Mouse (Mus musculus) midbrain, embryonic 11.5 days (tissue): ENCODE results near the gene Zbtb20. TPM values are rescaled to one million over a fixed set of nuclear protein-coding genes. Genes with fewer than 3 reads are reported as not detected.
A peak's percentile ranks its signal among the peaks of the same experiment; 100 is the strongest.
"Not testable (repeated sequence)": the region's sequence is repeated elsewhere in the genome, so short reads cannot be mapped to it uniquely, and the experiment has no call there.

Experiments
- ATAC-seq: fragments of 200-750 bp; cut with Nextera tagmentation; 2 replicates; pipeline ENCODE4 v1.8.0; 2017; ENCODE audit warnings: moderate TSS enrichment, moderate library complexity; ENCODE audit not compliant: low FRiP score
- DNase-seq: peaks from one replicate; pipeline ENCODE4 v3.0.0; 2015; ENCODE audit warnings: low spot score; ENCODE audit errors: missing footprints
- H3K27ac ChIP-seq: fragments of 300-500 bp; sonication (generic); 2 replicates; pipeline ENCODE4 v1.5.1; 2014; ENCODE audit warnings: low read depth, low read length
- H3K27me3 ChIP-seq: fragments of 300-500 bp; sonication (generic); 2 replicates; pipeline ENCODE4 v1.6.1; 2014; ENCODE audit warnings: mild to moderate bottlenecking, low read length, moderate library complexity, mixed read lengths; ENCODE audit not compliant: control insufficient read depth, insufficient read depth
- H3K36me3 ChIP-seq: fragments of 300-500 bp; sonication (generic); 2 replicates; pipeline ENCODE4 v1.6.1; 2014; ENCODE audit warnings: mild to moderate bottlenecking, low read length, moderate library complexity, mixed read lengths; ENCODE audit not compliant: control insufficient read depth, insufficient read depth
- H3K4me1 ChIP-seq: fragments of 300-500 bp; sonication (generic); 2 replicates; pipeline ENCODE4 v1.6.1; 2014; ENCODE audit warnings: low read length; ENCODE audit not compliant: control insufficient read depth, insufficient read depth
- H3K4me2 ChIP-seq: fragments of 300-500 bp; sonication (generic); 2 replicates; pipeline ENCODE4 v1.6.1; 2014; ENCODE audit warnings: mild to moderate bottlenecking, moderate library complexity
- H3K4me3 ChIP-seq: fragments of 300-500 bp; sonication (generic); 2 replicates; pipeline ENCODE4 v1.5.1; 2014; ENCODE audit warnings: low read depth, low read length
- H3K9ac ChIP-seq: fragments of 300-500 bp; sonication (generic); 2 replicates; pipeline ENCODE4 v1.6.1; 2014; ENCODE audit warnings: low read length
- H3K9me3 ChIP-seq: fragments of 300-500 bp; sonication (generic); 2 replicates; pipeline ENCODE4 v1.6.1; 2016; ENCODE audit warnings: low read length; ENCODE audit not compliant: control insufficient read depth
- WGBS: fragments of 180-500 bp; shearing (Covaris S2); extraction: QIAGEN DNeasy Blood & Tissue Kit; methylation state at CpG from one replicate; pipeline ENCODE4 v1.1.7; 2014; 5-methylcytosine and 5-hydroxymethylcytosine counted together
- polyA plus RNA-seq: library from polyadenylated mRNA; unstranded; fragments of >200 nt; fragmentation: Nextera tagmentation; extraction: Ambion mirVana; gene quantifications from 2 replicates; pipeline ENCODE4 v1.2.1, GENCODE M21; 2014

The Zbtb20 gene
- polyA plus RNA-seq, 1 experiment from 2014 or later = 45.6 TPM

DNA sequence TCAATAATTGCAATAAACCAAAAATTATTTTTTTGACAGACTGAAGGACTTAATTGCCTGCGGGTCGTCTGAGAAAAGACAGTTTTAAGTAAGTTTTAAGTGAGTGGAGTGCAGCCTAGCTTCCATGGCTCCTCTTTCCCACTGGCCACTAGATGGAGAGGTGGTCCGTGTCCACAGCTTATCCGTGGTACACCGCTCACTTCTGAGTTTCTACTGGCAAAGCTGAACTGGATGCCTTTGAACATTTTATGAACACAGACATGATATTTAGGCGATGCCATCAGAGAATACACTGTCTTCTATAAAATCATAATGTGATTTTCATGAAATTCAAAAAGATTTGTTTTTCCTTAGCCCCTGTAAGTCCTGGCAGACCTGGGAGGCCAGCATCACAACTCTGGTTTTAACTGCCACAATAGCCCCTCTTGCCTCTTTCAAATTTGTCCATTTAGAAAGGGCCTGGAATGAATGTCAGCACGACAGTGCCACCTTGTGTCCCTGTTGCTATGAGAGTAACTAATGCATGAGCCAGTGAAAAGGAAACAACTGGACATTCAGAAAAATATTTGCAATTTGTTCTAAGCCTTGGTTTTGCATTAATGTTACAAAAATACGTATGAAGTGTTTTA is 38.9 kb downstream of the Zbtb20 start:
- Histone ChIP-seq H3K36me3 (no peaks in the 10 kb centered on the region), H3K4me1 (no peaks in the 10 kb centered on the region), H3K27ac (no peak overlapping the region), H3K4me3 (no peak overlapping the region), H3K9me3 (no peaks in the 10 kb centered on the region), H3K27me3 (no peaks in the 10 kb centered on the region), H3K4me2 (no peak overlapping the region), H3K9ac (no peak overlapping the region)
- DNase-seq (peak; percentile 91), ATAC-seq (peak; percentile 85)
- 46% methylated on average over 8 of the region's 8 CpGs for WGBS

DNA sequence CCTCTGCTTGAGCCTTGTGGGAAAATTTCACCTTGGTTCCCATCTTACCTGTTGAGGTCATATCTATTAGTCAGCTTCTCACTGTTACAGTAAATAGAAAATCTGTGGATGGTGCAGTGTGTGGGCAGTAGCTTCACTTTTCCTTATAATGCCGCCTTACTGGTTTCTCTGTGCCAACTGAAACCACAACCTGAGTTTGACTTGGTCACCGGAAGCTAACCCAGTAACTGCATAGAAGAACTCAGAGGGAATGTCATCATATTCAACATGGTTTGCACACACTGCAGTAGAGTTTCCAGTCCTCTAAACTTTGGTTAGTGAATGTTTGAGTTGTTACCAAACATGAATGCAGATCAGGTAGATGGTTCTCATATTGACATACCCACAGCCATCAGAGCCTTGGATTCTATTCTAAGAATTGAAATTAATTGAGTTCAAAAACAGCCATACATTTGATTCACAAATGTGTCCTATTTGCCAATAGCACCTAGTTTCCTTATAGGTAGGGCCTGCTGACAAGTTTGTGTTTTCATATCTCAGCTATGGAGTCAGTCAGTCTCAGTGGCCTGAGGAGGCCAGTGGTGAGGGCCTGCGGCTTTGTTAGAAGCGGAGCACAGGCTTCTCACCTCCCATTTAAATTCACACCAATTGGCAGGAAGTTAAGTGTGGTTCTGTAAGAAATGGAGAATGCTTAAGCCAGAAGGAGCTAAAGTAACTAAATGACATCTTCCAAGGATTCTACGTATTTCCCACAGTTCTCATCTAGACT is 44.5 kb downstream of the Zbtb20 start:
- DNase-seq (peak; percentile 28), ATAC-seq (no peak)
- WGBS = 88% methylated on average over 5 of the region's 5 CpGs
- no peaks in the 10 kb centered on the region for H3K9me3 ChIP-seq
- H3K27me3 ChIP-seq = no peaks in the 10 kb centered on the region
- no peaks in the 10 kb centered on the region for H3K4me1 ChIP-seq
- no peaks in the 10 kb centered on the region for H3K36me3 ChIP-seq
- H3K9ac ChIP-seq = no peak overlapping the region
- no peak overlapping the region for H3K4me2 ChIP-seq
- H3K27ac ChIP-seq = no peak overlapping the region
- no peak overlapping the region for H3K4me3 ChIP-seq

DNA sequence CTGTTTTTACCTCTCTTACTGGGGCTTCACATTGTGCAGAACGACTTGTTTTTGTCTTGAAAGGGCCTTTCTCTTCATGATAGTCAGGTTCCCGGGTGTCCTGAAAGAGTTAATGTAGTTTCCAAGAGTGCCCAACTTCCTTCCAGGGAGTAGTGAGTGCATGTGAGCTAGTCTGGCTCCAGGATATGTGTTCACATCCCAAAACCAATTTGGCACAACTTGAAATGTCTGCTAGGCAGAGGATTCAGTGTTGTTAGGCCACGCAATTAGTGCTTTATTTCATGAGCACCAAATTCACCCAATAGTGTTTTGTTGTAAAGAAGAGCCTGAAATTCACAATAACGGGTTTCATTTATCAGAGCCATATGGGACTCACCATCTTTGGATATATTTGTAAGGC is 45.8 kb downstream of the Zbtb20 start:
- ATAC-seq = no peak
- DNase-seq = no peak
- Histone ChIP-seq H3K4me2 (no peak overlapping the region), H3K9me3 (no peaks in the 10 kb centered on the region), H3K4me3 (no peak overlapping the region), H3K27me3 (no peaks in the 10 kb centered on the region), H3K4me1 (no peaks in the 10 kb centered on the region), H3K27ac (no peak overlapping the region), H3K36me3 (no peaks in the 10 kb centered on the region), H3K9ac (no peak overlapping the region)
- WGBS = 66% methylated on average over 4 of the region's 4 CpGs

DNA sequence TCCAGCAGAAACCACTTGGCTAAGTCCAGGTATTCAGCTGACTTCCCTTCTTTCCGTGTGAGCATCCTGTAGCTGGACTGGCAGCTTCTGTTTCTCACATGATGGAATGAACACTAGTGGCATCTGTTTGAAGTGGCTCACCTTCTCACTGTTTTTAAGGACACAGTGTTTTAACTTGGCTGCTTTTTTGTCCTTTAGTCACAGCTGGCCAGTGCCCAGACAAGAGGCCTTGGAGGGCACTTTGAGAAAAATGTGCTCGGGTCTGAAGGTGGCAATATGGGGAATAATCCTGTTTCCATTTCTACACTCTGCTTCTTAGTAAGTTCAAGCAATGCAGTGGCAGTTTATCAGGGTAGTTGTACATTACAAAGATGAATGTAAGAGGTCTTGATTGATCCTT is 62.5 kb downstream of the Zbtb20 start:
- Histone ChIP-seq H3K9ac (no peak overlapping the region), H3K4me3 (no peak overlapping the region), H3K9me3 (no peaks in the 10 kb centered on the region), H3K27me3 (no peaks in the 10 kb centered on the region), H3K4me2 (no peak overlapping the region), H3K36me3 (no peaks in the 10 kb centered on the region), H3K4me1 (no peaks in the 10 kb centered on the region), H3K27ac (no peak overlapping the region)
- ATAC-seq (no peak), DNase-seq (no peak)
- WGBS = 65% methylated on average over 2 of the region's 2 CpGs

DNA sequence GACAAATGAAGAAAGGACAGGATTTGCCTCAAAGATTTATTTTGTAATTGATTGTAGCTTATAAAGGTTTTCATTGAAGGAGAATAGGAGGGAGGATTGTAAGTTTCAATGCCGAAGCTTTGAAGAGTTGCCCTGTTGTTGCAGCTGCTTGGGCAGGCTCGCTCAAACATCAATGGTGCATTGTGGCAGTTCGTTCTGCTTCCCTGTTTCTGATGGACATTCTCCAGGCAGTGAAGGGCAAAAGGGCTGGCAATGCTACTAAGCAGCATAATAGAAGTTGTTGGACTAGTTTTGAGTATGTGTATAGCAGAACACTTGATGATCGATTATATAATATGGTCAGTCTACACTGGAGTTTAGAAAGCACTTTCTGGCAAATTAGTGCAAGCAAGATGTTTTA is 71.3 kb downstream of the Zbtb20 start:
- 43% methylated on average over 4 of the region's 4 CpGs for WGBS

DNA sequence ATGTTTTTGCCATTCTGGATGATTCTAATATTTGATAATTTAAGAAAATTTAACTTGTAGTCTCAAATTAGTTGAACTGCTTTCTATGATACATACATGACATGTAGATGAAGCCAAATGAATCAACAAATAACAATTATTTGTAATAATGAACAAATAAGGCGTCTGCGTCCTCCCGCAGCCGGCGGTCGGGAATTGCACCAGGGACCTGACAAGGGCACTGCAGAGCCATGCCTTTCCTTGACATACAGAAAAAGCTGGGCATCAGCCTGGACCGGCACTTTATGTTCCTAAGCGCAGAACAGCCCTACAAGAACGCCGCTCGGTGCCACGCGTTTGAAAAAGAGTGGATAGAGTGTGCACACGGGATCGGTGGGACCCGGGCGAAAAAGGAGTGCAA is 79.7 kb downstream of the Zbtb20 start:
- H3K4me3 ChIP-seq, H3K4me1 ChIP-seq, H3K4me2 ChIP-seq, H3K9me3 ChIP-seq, ATAC-seq, H3K27me3 ChIP-seq, DNase-seq, H3K36me3 ChIP-seq, H3K27ac ChIP-seq, H3K9ac ChIP-seq: not testable (repeated sequence)
- whole genome bisulfite sequencing = 96% methylated on average over 17 of the region's 17 CpGs

More for the DNA sequence above, 71.3 kb downstream of the Zbtb20 start:
- Histone ChIP-seq H3K4me3 (no peak overlapping the region), H3K9me3 (no peaks in the 10 kb centered on the region), H3K9ac (no peak overlapping the region), H3K36me3 (no peaks in the 10 kb centered on the region), H3K4me1 (no peaks in the 10 kb centered on the region), H3K27me3 (no peaks in the 10 kb centered on the region), H3K4me2 (no peak overlapping the region), H3K27ac (no peak overlapping the region)
- ATAC-seq = no peak
- DNase-seq = peak; percentile 84

DNA sequence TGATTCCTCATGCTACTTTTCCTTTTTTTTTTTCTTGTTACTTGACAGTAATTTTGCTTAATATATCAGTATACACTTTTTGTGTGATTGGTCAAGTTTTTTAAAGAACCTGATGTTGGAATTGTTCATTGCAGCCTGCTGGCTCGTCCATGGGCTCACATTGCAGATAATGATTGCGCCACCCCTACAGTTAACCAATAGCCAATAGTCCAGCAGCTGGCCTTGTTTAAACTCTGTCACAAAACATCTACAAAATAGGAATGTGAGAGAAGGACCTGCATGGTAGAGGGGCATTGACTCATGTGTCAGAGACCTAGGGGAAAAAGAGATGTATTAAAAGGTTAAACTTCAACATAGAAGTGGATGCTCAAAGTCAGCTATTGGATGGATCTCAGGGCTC is 97.2 kb downstream of the Zbtb20 start:
- no peak overlapping the region for H3K4me3 ChIP-seq
- H3K9ac ChIP-seq = no peak overlapping the region
- DNase-seq (no peak), ATAC-seq (no peak)
- WGBS = 88% methylated on average over 2 of the region's 2 CpGs
- H3K36me3 ChIP-seq = no peaks in the 10 kb centered on the region
- H3K9me3 ChIP-seq = no peaks in the 10 kb centered on the region
- no peaks in the 10 kb centered on the region for H3K4me1 ChIP-seq
- H3K27me3 ChIP-seq = no peaks in the 10 kb centered on the region
- H3K27ac ChIP-seq = no peak overlapping the region
- H3K4me2 ChIP-seq = no peak overlapping the region

DNA sequence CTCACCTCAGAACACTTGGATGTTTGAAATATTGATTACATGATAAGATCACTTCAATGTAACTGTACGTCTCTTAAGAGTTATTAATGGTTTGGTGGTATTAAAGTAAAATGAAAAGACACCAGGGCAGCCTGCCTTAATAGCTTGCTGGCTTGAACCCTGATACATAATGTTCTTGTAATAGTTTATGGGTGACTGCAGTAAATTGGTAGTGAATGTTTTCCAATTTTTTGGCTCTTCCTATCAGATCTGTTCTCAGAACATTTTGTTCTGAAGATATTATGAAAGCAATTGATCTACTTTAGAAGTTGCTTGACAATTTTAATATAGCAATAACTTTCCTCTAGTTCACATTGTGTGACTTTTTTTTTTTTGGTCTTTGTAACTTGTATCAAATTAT is 123.2 kb downstream of the Zbtb20 start:
- Histone ChIP-seq H3K9ac (no peak overlapping the region), H3K4me1 (no peaks in the 10 kb centered on the region), H3K36me3 (no peaks in the 10 kb centered on the region), H3K4me2 (no peak overlapping the region), H3K27me3 (no peaks in the 10 kb centered on the region), H3K4me3 (no peak overlapping the region), H3K9me3 (no peaks in the 10 kb centered on the region), H3K27ac (no peak overlapping the region)
- WGBS = 91% methylated on average over 1 of the region's 1 CpGs
- no peak for ATAC-seq
- no peak for DNase-seq

GRCm38 (mm10) chr16:43026351-43026750 is 150.7 kb downstream of the Zbtb20 start:
- Histone ChIP-seq H3K9me3 (no peaks in the 10 kb centered on the region), H3K4me1 (no peaks in the 10 kb centered on the region), H3K9ac (no peak overlapping the region), H3K4me2 (no peak overlapping the region), H3K27me3 (no peaks in the 10 kb centered on the region), H3K4me3 (no peak overlapping the region), H3K36me3 (no peaks in the 10 kb centered on the region), H3K27ac (no peak overlapping the region)
- no peak for ATAC-seq
- WGBS = 82% methylated on average over 2 of the region's 2 CpGs
- no peak for DNase-seq
